Mouse (Mus musculus) forebrain, postnatal 0 days (tissue): ENCODE results near the gene Sh3bp5. TPM values are rescaled to one million over a fixed set of nuclear protein-coding genes. Genes with fewer than 3 reads are reported as not detected.

Source experiments
- ATAC-seq: fragments of 200-750 bp; cut with Nextera tagmentation; 2 replicates; pipeline ENCODE4 v1.8.0; 2017; ENCODE audit warnings: mild to moderate bottlenecking, moderate library complexity
- DNase-seq: peaks from one replicate; pipeline ENCODE4 v3.0.0-alpha.2; 2015
- H3K27ac ChIP-seq: fragments of 300-500 bp; sonication (generic); 2 replicates; pipeline ENCODE4 v1.5.1; 2014; ENCODE audit warnings: low read depth, mild to moderate bottlenecking, antibody characterized with exemption, low read length, moderate library complexity, mixed read lengths
- H3K27me3 ChIP-seq: fragments of 300-500 bp; sonication (generic); 2 replicates; pipeline ENCODE4 v1.6.1; 2014; ENCODE audit warnings: mild to moderate bottlenecking, low read length, mixed read lengths; ENCODE audit not compliant: insufficient read depth
- H3K36me3 ChIP-seq: fragments of 300-500 bp; sonication (generic); 2 replicates; pipeline ENCODE4 v1.6.1; 2014; ENCODE audit warnings: mild to moderate bottlenecking, moderate library complexity; ENCODE audit not compliant: insufficient read depth
- H3K4me1 ChIP-seq: fragments of 300-500 bp; sonication (generic); 2 replicates; pipeline ENCODE4 v1.6.1; 2014; ENCODE audit warnings: antibody characterized with exemption; ENCODE audit not compliant: insufficient read depth
- H3K4me2 ChIP-seq: fragments of 300-500 bp; sonication (generic); 2 replicates; pipeline ENCODE4 v1.6.1; 2014; ENCODE audit warnings: low read depth, mild to moderate bottlenecking, moderate library complexity
- H3K4me3 ChIP-seq: fragments of 300-500 bp; sonication (generic); 2 replicates; pipeline ENCODE4 v1.5.1; 2014; ENCODE audit warnings: low read depth, low read length, mixed read lengths
- H3K9ac ChIP-seq: fragments of 300-500 bp; sonication (generic); 2 replicates; pipeline ENCODE4 v1.6.1; 2014; ENCODE audit warnings: mild to moderate bottlenecking
- H3K9me3 ChIP-seq: fragments of 300-500 bp; sonication (generic); 2 replicates; pipeline ENCODE4 v1.6.1; 2016; ENCODE audit warnings: low read length
- CTCF ChIP-seq: sonication (generic); IDR thresholded peaks from 2 replicates; pipeline ENCODE4 v1.5.1; 2016; ENCODE audit warnings: antibody characterized with exemption, control low read depth, low read depth
- WGBS: fragments of 180-500 bp; shearing (Covaris S2); extraction: QIAGEN DNeasy Blood & Tissue Kit; methylation state at CpG from one replicate; pipeline ENCODE4 v1.1.7; 2014; 5-methylcytosine and 5-hydroxymethylcytosine counted together
- polyA plus RNA-seq: library from polyadenylated mRNA; unstranded; fragments of >200 nt; fragmentation: Nextera tagmentation; extraction: Ambion mirVana; gene quantifications from 2 replicates; pipeline ENCODE4 v1.2.1, GENCODE M21; 2015
- total RNA-seq: library from RNA; depleted of rRNA; stranded (reverse); fragments of >200 nt; gene quantifications from 2 replicates; pipeline ENCODE4 v1.2.3, GENCODE M21; 2014

Gene Sh3bp5
- total and polyA plus RNA-seq, 2 experiments from 2014 or later = 67.9 to 165 TPM

GRCm38 (mm10) chr14:31416411-31416810, 19.5 kb downstream of the Sh3bp5 start:
- no peak for ATAC-seq
- whole genome bisulfite sequencing = 79% methylated on average over 3 of the region's 3 CpGs

GRCm38 (mm10) chr14:31414967-31415376, 20.9 kb downstream of the Sh3bp5 start:
- Histone ChIP-seq H3K27ac (no peak overlapping the region), H3K4me3 (no peak overlapping the region), H3K9me3 (no peaks in the 10 kb centered on the region), H3K4me1 (no peaks in the 10 kb centered on the region), H3K4me2 (no peak overlapping the region), H3K27me3 (no peaks in the 10 kb centered on the region), H3K9ac (no peak overlapping the region), H3K36me3 (peaks cover 15% of the 10 kb centered on the region; the same call in 1 of the 2 replicates)
- no peak for DNase-seq
- no peak for ATAC-seq
- TF ChIP-seq CTCF = no peak
- 78% methylated on average over 7 of the region's 7 CpGs for WGBS

More at GRCm38 (mm10) chr14:31416411-31416810, 19.5 kb downstream of the Sh3bp5 start:
- TF ChIP-seq CTCF = no peak
- Histone ChIP-seq H3K27me3 (no peaks in the 10 kb centered on the region), H3K9ac (no peak overlapping the region), H3K4me1 (no peaks in the 10 kb centered on the region), H3K4me3 (no peak overlapping the region), H3K27ac (no peak overlapping the region), H3K9me3 (no peaks in the 10 kb centered on the region), H3K4me2 (no peak overlapping the region), H3K36me3 (peaks cover under 1% of the 10 kb centered on the region; the same call in 1 of the 2 replicates)
- DNase-seq = no peak

GRCm38 (mm10) chr14:31414235-31414966, 21.5 kb downstream of the Sh3bp5 start:
- WGBS = 76% methylated on average over 10 of the region's 10 CpGs
- no peak for ATAC-seq
- no peak for TF ChIP-seq CTCF

GRCm38 (mm10) chr14:31413475-31414086, 22.3 kb downstream of the Sh3bp5 start:
- no peak overlapping the region for H3K27ac ChIP-seq
- no peak for TF ChIP-seq CTCF
- H3K4me3 ChIP-seq = no peak overlapping the region
- no peak overlapping the region for H3K4me2 ChIP-seq
- H3K9me3 ChIP-seq = no peaks in the 10 kb centered on the region
- ATAC-seq (no peak), DNase-seq (no peak)
- H3K36me3 ChIP-seq = peaks cover 20% of the 10 kb centered on the region; the same call in 1 of the 2 replicates
- no peaks in the 10 kb centered on the region for H3K27me3 ChIP-seq
- H3K4me1 ChIP-seq = no peaks in the 10 kb centered on the region
- WGBS = 36% methylated on average over 6 of the region's 6 CpGs
- no peak overlapping the region for H3K9ac ChIP-seq

More at GRCm38 (mm10) chr14:31414235-31414966, 21.5 kb downstream of the Sh3bp5 start:
- H3K27me3 ChIP-seq = no peaks in the 10 kb centered on the region
- no peak for DNase-seq
- H3K4me1 ChIP-seq = no peaks in the 10 kb centered on the region
- peaks cover 19% of the 10 kb centered on the region; the same call in 1 of the 2 replicates for H3K36me3 ChIP-seq
- H3K4me3 ChIP-seq = no peak overlapping the region
- H3K9me3 ChIP-seq = no peaks in the 10 kb centered on the region
- 0 out of 2 replicates have a peak overlapping the region, but pooled peaks have one; percentile 9 for H3K27ac ChIP-seq
- no peak overlapping the region for H3K9ac ChIP-seq
- H3K4me2 ChIP-seq = no peak overlapping the region

- Histone ChIP-seq H3K9ac (no peak overlapping the region), H3K27me3 (no peaks in the 10 kb centered on the region), H3K4me2 (no peak overlapping the region), H3K27ac (no peak overlapping the region), H3K36me3 (peaks cover 20% of the 10 kb centered on the region), H3K9me3 (no peaks in the 10 kb centered on the region), H3K4me1 (no peaks in the 10 kb centered on the region), H3K4me3 (no peak overlapping the region)
- no peak for TF ChIP-seq CTCF
- 88% methylated on average over 10 of the region's 10 CpGs for WGBS
- DNase-seq (no peak), ATAC-seq (no peak)
These were observed 23.2 kb downstream of the Sh3bp5 start for GRCm38 (mm10) chr14:31412651-31413056.

GRCm38 (mm10) chr14:31410737-31411136, 25.1 kb downstream of the Sh3bp5 start:
- H3K27ac ChIP-seq = no peak overlapping the region
- no peak for DNase-seq
- peaks cover 37% of the 10 kb centered on the region for H3K36me3 ChIP-seq
- H3K9me3 ChIP-seq = no peaks in the 10 kb centered on the region
- H3K4me2 ChIP-seq = no peak overlapping the region
- no peak for ATAC-seq
- no peak for TF ChIP-seq CTCF
- H3K9ac ChIP-seq = no peak overlapping the region
- WGBS = 87% methylated on average over 4 of the region's 4 CpGs
- H3K4me3 ChIP-seq = no peak overlapping the region
- H3K27me3 ChIP-seq = no peaks in the 10 kb centered on the region
- H3K4me1 ChIP-seq = no peaks in the 10 kb centered on the region

- 92% methylated on average over 9 of the region's 9 CpGs for WGBS
These were observed 25.7 kb downstream of the Sh3bp5 start for GRCm38 (mm10) chr14:31410123-31410724.

More at GRCm38 (mm10) chr14:31410123-31410724, 25.7 kb downstream of the Sh3bp5 start:
- Histone ChIP-seq H3K4me3 (no peak overlapping the region), H3K4me2 (no peak overlapping the region), H3K36me3 (peaks cover 40% of the 10 kb centered on the region), H3K9ac (no peak overlapping the region), H3K27me3 (no peaks in the 10 kb centered on the region), H3K9me3 (no peaks in the 10 kb centered on the region), H3K27ac (no peak overlapping the region), H3K4me1 (no peaks in the 10 kb centered on the region)
- no peak for TF ChIP-seq CTCF
- no peak for DNase-seq
- no peak for ATAC-seq
